Mouse (Mus musculus): Measurements from ENCODE around the gene Ap4b1. TPM values are rescaled to one million over a fixed set of nuclear protein-coding genes. Genes with fewer than 3 reads are reported as not detected.

Ap4b1 gene
- total RNA-seq, 2 experiments from 2014 or later = 8.6 to 9.1 TPM

- DNase-seq = no peak
These were observed 47.9 kb downstream of the Ap4b1 start for GRCm38 (mm10) chr3:103857036-103857805.

GRCm38 (mm10) chr3:103857977-103858563 lies 48.8 kb downstream of the Ap4b1 start:
- DNase-seq = no peak

GRCm38 (mm10) chr3:103858881-103859801 lies 49.8 kb downstream of the Ap4b1 start, which contains the start of gene Ptpn22:
Ptpn22 (plus strand) TSS chr3:103859795.
- no peak for DNase-seq

- DNase-seq = peak; percentile 8
These were observed 50.6 kb downstream of the Ap4b1 start for GRCm38 (mm10) chr3:103859851-103860391.

GRCm38 (mm10) chr3:103862721-103863220 lies 53.5 kb downstream of the Ap4b1 start:
- DNase-seq = no peak

- no peak for DNase-seq
These were observed 54.9 kb downstream of the Ap4b1 start for GRCm38 (mm10) chr3:103864200-103864599.

- no peak for DNase-seq
These were observed 58.2 kb downstream of the Ap4b1 start for GRCm38 (mm10) chr3:103867424-103867971.

- no peak for DNase-seq
These were observed 58.7 kb downstream of the Ap4b1 start for GRCm38 (mm10) chr3:103868008-103868407.

Other genes with a start within 250 kb of the Ap4b1 start
- not detected for gene Syt6, start 234.3 kb upstream of the Ap4b1 start, total RNA-seq (2021)
- gene Atg4a-ps, start 163.5 kb upstream of the Ap4b1 start, total RNA-seq (2021) = 1 to 10 TPM in 1 of 2 experiments, not detected in 1; 2.1 TPM
- 10 to 100 TPM; 11.8 to 13.0 TPM for gene Olfml3, start 71.5 kb upstream of the Ap4b1 start, total RNA-seq (2021)
- not detected for gene Gm10964, start 70.2 kb upstream of the Ap4b1 start, total RNA-seq (2021)
- gene Hipk1, start 18.0 kb upstream of the Ap4b1 start, total RNA-seq (2021) = 10 to 100 TPM; 96.7 to 98.2 TPM
- gene Dclre1b, start 76 bp upstream of the Ap4b1 start, total RNA-seq (2021) = 10 to 100 TPM; 13.6 to 14.2 TPM
- under 1 TPM in 1 of 2 experiments, not detected in 1; 0.27 TPM for gene Gm43064, start 53 bp downstream of the Ap4b1 start, total RNA-seq (2021)
- gene Bcl2l15, start 23.1 kb downstream of the Ap4b1 start, total RNA-seq (2021) = not detected
- under 1 TPM; 0.57 to 0.72 TPM for gene Ptpn22, start 50.3 kb downstream of the Ap4b1 start, total RNA-seq (2021)
- 1 to 10 TPM; 9.1 to 9.8 TPM for gene Rsbn1, start 104.6 kb downstream of the Ap4b1 start, total RNA-seq (2021)
- gene Phtf1, start 158.6 kb downstream of the Ap4b1 start, total RNA-seq (2021) = 10 to 100 TPM; 12.7 to 16.6 TPM